Mouse (Mus musculus) lung, embryonic 15.5 days (tissue): Measurements from ENCODE around the gene Mrgprd. TPM values are rescaled to one million over a fixed set of nuclear protein-coding genes. Genes with fewer than 3 reads are reported as not detected.

Experiments
- ATAC-seq: fragments of 200-750 bp; cut with Nextera tagmentation; 2 replicates; pipeline ENCODE4 v1.8.0; 2017; ENCODE audit warnings: moderate number of reproducible peaks, borderline replicate concordance; ENCODE audit not compliant: low FRiP score, low TSS enrichment; ENCODE audit errors: extremely low read depth
- H3K27ac ChIP-seq: fragments of 300-500 bp; sonication (generic); 2 replicates; pipeline ENCODE4 v1.5.1; 2015; ENCODE audit warnings: moderate library complexity, mild to moderate bottlenecking, inconsistent platforms
- H3K27me3 ChIP-seq: fragments of 300-500 bp; sonication (generic); 2 replicates; pipeline ENCODE4 v1.6.1; 2015; ENCODE audit warnings: inconsistent platforms
- H3K36me3 ChIP-seq: fragments of 300-500 bp; sonication (generic); 2 replicates; pipeline ENCODE4 v1.6.1; 2015; ENCODE audit warnings: inconsistent platforms
- H3K4me1 ChIP-seq: fragments of 300-500 bp; sonication (generic); 2 replicates; pipeline ENCODE4 v1.6.1; 2015; ENCODE audit warnings: inconsistent platforms
- H3K4me2 ChIP-seq: fragments of 300-500 bp; sonication (generic); 2 replicates; pipeline ENCODE4 v1.6.1; 2015; ENCODE audit warnings: inconsistent platforms, mild to moderate bottlenecking, moderate library complexity
- H3K4me3 ChIP-seq: fragments of 300-500 bp; sonication (generic); 2 replicates; pipeline ENCODE4 v1.5.1; 2015; ENCODE audit warnings: mild to moderate bottlenecking, inconsistent platforms
- H3K9ac ChIP-seq: fragments of 300-500 bp; sonication (generic); 2 replicates; pipeline ENCODE4 v1.6.1; 2015; ENCODE audit warnings: inconsistent platforms
- H3K9me3 ChIP-seq: fragments of 300-500 bp; sonication (generic); 2 replicates; pipeline ENCODE4 v1.6.1; 2016; ENCODE audit warnings: inconsistent platforms
- WGBS: fragments of 180-500 bp; shearing (Covaris S2); methylation state at CpG from one replicate; pipeline ENCODE4 v1.1.7; 2015; 5-methylcytosine and 5-hydroxymethylcytosine counted together
- polyA plus RNA-seq: library from polyadenylated mRNA; unstranded; fragments of >200 nt; fragmentation: Nextera tagmentation; extraction: Ambion mirVana; gene quantifications from 2 replicates; pipeline ENCODE4 v1.2.1, GENCODE M21; 2015

The Mrgprd gene
- polyA plus RNA-seq, 1 experiment from 2014 or later: not detected

DNA sequence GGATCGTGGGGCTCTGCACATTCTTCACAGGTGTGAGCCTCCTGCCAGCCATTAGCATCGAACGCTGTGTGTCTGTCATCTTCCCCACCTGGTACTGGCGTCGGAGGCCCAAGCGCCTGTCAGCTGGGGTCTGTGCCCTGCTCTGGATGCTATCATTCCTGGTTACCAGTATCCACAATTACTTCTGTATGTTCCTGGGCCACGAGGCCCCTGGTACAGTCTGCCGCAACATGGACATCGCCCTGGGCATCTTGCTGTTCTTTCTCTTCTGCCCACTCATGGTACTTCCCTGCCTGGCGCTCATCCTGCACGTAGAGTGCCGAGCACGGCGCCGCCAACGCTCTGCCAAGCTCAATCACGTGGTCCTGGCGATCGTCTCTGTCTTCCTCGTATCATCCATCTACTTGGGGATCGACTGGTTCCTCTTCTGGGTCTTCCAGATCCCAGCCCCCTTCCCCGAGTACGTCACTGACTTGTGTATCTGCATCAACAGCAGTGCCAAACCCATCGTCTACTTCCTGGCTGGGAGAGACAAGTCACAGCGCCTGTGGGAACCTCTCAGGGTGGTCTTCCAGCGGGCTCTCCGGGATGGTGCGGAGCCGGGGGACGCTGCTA is 6.5 kb upstream of the Mrgprd start:
- 71% methylated on average over 30 of the region's 30 CpGs for WGBS
- H3K27me3 ChIP-seq: no peaks in the 10 kb centered on the region
- H3K9ac ChIP-seq: no peak overlapping the region
- no peak overlapping the region for H3K4me3 ChIP-seq
- H3K4me2 ChIP-seq: no peak overlapping the region
- no peaks in the 10 kb centered on the region for H3K36me3 ChIP-seq
- H3K27ac ChIP-seq: no peak overlapping the region
- H3K4me1 ChIP-seq: peaks cover 4% of the 10 kb centered on the region
- no peak for ATAC-seq
- H3K9me3 ChIP-seq: no peaks in the 10 kb centered on the region

DNA sequence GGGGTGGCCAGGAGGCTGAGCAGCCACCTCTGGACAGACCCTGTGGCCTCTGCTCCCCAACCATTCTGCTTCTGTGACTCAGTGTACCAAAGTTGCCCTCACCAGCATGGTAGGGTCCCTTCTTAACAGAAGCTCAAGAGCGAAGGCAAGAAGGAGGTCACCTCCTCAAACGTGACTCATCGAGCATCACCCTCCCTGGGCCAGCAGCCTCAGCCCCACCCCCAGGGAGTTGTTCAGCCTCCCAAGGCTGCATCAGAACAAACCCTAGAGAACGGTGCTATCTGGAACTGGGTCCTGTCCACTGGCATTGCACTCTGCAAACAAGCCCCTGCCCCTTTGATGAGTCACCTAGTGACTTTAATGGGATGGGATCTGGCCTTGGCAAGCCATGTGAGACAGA is 5.8 kb upstream of the Mrgprd start:
- Histone ChIP-seq H3K36me3 (no peaks in the 10 kb centered on the region), H3K4me3 (no peak overlapping the region), H3K9me3 (no peaks in the 10 kb centered on the region), H3K4me1 (no peaks in the 10 kb centered on the region; the same call in 1 of the 2 replicates), H3K9ac (no peak overlapping the region), H3K27me3 (no peaks in the 10 kb centered on the region), H3K4me2 (no peak overlapping the region), H3K27ac (no peak overlapping the region)
- 60% methylated on average over 4 of the region's 4 CpGs for WGBS
- ATAC-seq: no peak

DNA sequence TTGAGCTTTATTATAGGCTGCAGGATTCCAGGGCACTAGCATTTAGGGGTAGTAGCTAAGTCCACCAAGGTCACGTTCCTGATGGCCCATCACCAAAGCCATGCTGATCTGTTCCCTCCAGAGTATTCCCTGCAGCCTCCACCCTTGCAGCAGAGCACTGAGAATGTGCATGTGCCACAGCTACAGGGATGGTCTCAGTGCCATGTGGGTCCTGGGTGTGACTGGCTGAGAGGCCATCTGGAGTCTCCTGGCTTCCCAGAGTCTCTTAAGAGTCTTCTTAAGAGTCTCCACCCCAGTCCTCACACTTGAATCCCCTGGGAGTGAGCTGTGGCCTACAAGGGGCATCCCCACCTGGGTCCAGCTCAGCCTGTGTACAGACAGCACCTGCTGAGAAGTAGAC is 4.8 kb upstream of the Mrgprd start:
- Histone ChIP-seq H3K27me3 (no peaks in the 10 kb centered on the region), H3K4me2 (no peak overlapping the region), H3K4me3 (no peak overlapping the region), H3K9me3 (no peaks in the 10 kb centered on the region), H3K4me1 (no peaks in the 10 kb centered on the region; the same call in 1 of the 2 replicates), H3K27ac (no peak overlapping the region), H3K9ac (no peak overlapping the region), H3K36me3 (no peaks in the 10 kb centered on the region)
- WGBS: 58% methylated on average over 1 of the region's 1 CpGs
- peak; percentile 19; the same call in 1 of the 2 replicates for ATAC-seq

DNA sequence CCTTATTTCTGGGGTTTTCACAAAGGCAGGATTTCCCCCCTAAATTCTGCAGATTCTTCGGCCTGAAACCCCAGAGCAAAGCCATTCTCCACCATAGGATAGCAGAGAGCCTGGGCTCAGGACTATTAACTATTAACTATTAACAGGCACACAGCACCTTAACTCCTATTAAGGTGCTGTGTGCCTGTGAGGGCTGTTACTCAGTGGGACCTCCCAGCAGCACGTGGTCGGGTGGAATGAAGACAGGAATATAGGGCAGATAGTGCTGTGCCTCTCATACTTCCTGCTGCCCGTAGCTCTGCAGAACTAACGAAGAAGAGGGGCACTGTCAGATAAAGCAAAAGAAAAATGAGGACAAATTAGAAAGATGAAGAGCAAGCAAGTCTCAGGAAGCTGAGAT is 4.1 kb upstream of the Mrgprd start:
- H3K36me3 ChIP-seq: no peaks in the 10 kb centered on the region
- H3K4me1 ChIP-seq: no peaks in the 10 kb centered on the region; the same call in 1 of the 2 replicates
- no peak overlapping the region for H3K4me3 ChIP-seq
- no peak for ATAC-seq
- no peaks in the 10 kb centered on the region for H3K9me3 ChIP-seq
- no peak overlapping the region for H3K27ac ChIP-seq
- H3K9ac ChIP-seq: no peak overlapping the region
- no peaks in the 10 kb centered on the region for H3K27me3 ChIP-seq
- no peak overlapping the region for H3K4me2 ChIP-seq
- 46% methylated on average over 5 of the region's 5 CpGs for WGBS

DNA sequence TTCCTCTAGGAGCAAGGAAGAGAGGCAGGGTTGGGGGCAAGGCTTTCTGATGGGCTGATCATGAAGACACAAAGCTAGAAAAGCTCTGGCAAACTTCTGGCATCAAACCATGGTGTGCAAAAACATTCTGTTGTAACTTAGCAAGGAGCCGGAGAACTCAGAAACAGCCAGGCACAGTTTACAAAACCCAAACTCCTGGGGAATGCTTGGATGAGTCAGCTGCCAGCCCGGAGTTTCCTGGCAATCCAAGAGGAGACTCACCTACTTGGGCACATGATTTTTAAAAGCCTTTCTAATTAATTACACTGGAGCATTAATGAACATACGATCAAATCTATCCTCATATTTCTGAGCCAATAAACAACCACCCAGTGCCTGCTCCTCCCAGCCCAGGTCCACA is 2.5 kb upstream of the Mrgprd start:
- Histone ChIP-seq H3K9ac (no peak overlapping the region), H3K4me1 (no peaks in the 10 kb centered on the region; the same call in 1 of the 2 replicates), H3K4me3 (no peak overlapping the region), H3K36me3 (no peaks in the 10 kb centered on the region), H3K27me3 (no peaks in the 10 kb centered on the region), H3K27ac (no peak overlapping the region), H3K4me2 (no peak overlapping the region), H3K9me3 (no peaks in the 10 kb centered on the region)
- 63% methylated on average over 3 of the region's 3 CpGs for WGBS
- no peak for ATAC-seq

DNA sequence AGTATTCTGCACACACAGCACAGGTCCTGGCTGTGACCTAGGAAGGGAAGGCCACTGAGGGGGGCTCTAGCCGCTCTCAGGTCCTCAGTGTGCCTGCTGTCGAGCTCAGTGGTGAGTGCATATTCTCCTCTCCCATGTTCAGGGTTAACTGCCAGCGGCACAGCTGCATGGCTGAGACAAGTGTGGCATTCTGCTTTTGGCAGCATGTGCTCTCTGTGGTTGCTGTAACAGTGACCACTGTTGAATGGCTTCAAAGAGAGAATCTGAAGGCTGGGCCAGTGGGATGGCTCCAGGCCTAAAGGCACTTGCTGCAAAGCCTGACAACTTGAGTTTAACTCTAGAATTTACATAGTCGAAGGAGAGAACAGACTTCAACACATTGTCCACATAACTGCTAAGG is 2.9 kb downstream of the Mrgprd start:
- Histone ChIP-seq H3K27me3 (no peaks in the 10 kb centered on the region), H3K4me2 (no peak overlapping the region), H3K4me3 (no peak overlapping the region), H3K36me3 (no peaks in the 10 kb centered on the region), H3K9me3 (no peaks in the 10 kb centered on the region), H3K4me1 (no peaks in the 10 kb centered on the region), H3K9ac (no peak overlapping the region), H3K27ac (no peak overlapping the region)
- WGBS: 52% methylated on average over 4 of the region's 4 CpGs
- no peak for ATAC-seq

DNA sequence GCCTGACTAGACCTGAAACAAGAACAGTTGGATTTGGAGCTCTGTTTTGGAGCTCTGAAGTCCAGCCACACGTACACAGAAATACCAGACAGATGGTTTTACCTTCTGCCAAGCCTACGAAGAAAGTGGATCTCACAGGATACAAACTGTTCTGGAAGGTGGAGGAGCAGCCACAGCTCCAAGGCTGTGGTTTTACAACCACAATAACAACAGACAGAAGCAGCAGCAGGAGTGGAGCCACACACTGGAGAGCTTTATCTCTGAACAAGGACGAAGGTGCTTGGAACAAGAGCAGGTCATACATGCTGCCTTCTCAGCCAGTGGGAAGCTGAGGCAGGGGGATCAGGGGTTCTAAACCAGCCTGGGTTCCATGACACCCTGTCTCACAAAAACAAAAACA is 4.8 kb downstream of the Mrgprd start:
- Histone ChIP-seq H3K27me3 (no peaks in the 10 kb centered on the region), H3K36me3 (no peaks in the 10 kb centered on the region), H3K4me1 (no peaks in the 10 kb centered on the region), H3K9me3 (no peaks in the 10 kb centered on the region), H3K27ac (no peak overlapping the region), H3K4me2 (no peak overlapping the region), H3K9ac (no peak overlapping the region), H3K4me3 (no peak overlapping the region)
- WGBS: 69% methylated on average over 3 of the region's 3 CpGs
- no peak for ATAC-seq

DNA sequence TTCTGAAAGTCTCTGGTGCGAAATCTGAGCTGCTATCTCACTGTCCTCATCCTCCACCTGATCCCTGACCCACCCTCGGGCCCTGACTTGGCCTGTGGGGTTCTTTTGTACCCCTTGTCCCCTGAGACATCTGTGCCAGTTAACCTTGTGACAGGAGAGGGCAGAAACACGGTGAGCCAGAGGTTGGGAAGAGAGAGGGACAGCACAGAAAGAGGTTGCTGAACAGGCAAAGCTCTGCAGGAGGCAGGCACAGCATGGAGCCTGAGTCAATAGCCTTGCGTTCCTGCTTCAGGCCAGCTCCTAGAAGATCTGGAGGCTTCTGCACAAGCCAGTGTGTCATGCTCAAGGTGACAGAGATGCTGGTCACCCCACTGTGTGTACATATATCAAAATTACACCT is 9.0 kb downstream of the Mrgprd start:
- H3K9ac ChIP-seq: no peak overlapping the region

DNA sequence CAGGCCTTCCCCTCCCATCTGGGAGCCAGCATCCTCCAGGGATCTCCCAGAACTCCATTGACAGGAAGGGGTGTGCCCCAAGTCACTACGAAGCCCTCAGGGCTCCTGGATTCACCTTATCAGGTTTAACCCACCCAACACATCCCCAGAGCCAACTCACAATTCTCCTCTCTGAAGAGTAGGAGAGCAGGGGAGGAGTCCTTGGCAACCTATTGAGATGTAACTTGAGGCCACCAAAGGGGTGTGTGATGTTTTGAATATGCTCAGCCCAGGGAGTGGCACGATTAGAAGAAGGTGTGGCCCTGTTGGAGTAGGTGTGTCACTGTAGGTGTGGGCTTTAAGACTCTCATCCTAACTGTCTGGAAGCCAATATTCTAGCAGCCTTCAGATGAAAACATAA is 11.1 kb downstream of the Mrgprd start:
- Histone ChIP-seq H3K9ac (no peak overlapping the region), H3K4me1 (no peaks in the 10 kb centered on the region), H3K36me3 (no peaks in the 10 kb centered on the region), H3K4me3 (no peak overlapping the region), H3K9me3 (no peaks in the 10 kb centered on the region), H3K27ac (no peak overlapping the region), H3K27me3 (no peaks in the 10 kb centered on the region), H3K4me2 (no peak overlapping the region)
- 31% methylated on average over 2 of the region's 2 CpGs for WGBS
- no peak for ATAC-seq

More for the DNA sequence above, 9.0 kb downstream of the Mrgprd start:
- Histone ChIP-seq H3K27me3 (no peaks in the 10 kb centered on the region), H3K36me3 (no peaks in the 10 kb centered on the region), H3K4me1 (no peaks in the 10 kb centered on the region), H3K4me2 (no peak overlapping the region), H3K27ac (no peak overlapping the region), H3K4me3 (no peak overlapping the region), H3K9me3 (no peaks in the 10 kb centered on the region)
- no peak for ATAC-seq
- 25% methylated on average over 4 of the region's 4 CpGs for WGBS

DNA sequence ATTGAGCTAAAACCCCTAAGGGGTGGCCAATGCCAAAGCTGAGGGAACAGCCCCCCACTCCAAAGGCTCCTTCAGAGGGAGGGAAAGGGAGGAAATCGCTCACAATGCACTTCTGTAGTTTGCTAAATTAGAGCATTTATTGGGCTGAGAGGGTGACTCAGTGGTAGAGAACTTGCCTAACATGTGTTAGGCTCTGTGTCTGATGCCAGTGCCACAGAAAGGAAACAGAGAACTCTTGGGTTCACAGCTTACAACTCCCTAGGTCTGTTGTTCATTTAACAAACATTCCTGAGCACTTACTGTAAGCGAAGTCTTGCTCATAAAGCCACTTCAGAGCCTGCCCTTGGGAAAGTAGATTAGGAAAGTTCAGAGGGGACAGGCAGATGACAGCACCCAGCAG is 15.3 kb downstream of the Mrgprd start:
- 52% methylated on average over 2 of the region's 2 CpGs for WGBS
- no peak overlapping the region for H3K4me3 ChIP-seq
- ATAC-seq: no peak
- no peaks in the 10 kb centered on the region for H3K36me3 ChIP-seq
- H3K9me3 ChIP-seq: no peaks in the 10 kb centered on the region
- H3K4me1 ChIP-seq: peaks cover 17% of the 10 kb centered on the region
- no peak overlapping the region for H3K9ac ChIP-seq
- H3K27ac ChIP-seq: no peak overlapping the region
- H3K4me2 ChIP-seq: no peak overlapping the region
- H3K27me3 ChIP-seq: no peaks in the 10 kb centered on the region

DNA sequence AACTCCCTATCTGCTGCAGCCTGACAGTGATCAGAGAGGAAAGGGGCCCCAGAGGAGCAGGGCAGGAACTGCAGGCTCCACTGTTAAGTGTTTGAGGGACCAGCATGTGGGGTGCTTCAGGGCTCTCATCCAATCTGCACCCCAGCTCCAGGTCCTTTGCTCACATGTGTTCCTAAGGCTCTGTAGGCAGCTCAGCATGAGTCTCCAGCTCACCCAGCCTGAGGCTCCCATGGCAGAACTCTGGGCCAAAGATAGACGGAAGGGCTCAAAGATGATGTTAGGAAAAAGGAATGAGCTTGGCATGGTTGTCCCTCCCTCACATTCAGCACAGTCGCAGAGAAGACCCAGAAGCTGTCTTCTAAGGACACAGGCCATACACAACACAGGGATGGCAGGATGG is 16.0 kb downstream of the Mrgprd start:
- Histone ChIP-seq H3K4me3 (no peak overlapping the region), H3K36me3 (no peaks in the 10 kb centered on the region), H3K4me2 (no peak overlapping the region), H3K27ac (no peak overlapping the region), H3K27me3 (no peaks in the 10 kb centered on the region), H3K9ac (no peak overlapping the region), H3K9me3 (no peaks in the 10 kb centered on the region), H3K4me1 (peaks cover 17% of the 10 kb centered on the region)
- ATAC-seq: no peak
- WGBS: 73% methylated on average over 2 of the region's 2 CpGs

DNA sequence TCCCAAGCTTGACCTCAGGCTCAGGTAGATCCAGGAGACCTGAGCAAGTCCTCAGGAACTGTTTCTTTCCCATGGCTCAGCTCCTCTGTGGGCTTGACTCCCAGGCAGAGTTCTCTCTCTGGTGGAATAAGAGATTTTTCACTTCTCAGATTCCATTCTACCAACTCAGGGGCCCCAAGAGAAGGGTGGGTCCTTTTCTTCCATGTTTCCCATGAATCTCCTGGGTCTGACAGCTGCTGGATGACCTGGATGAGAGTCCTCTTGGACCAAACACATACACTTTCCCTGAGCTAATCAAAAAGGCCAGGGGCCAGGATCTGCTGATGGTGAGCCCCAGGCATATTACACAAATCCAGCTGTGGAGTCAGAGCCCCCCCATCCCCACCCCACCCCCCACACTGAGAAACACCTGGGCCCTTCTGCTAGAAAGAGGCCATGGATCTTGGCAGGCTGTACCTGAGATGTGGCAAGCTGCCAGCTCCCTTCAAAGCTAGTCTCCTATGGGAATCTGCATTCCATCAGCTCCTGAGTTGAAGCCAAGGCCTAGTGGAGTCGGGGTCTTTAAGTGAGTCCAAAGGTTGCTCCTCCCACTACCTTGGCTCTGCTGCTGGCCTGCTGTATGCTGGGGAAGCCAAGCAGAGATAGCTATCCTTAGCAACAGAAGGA is 17.9 kb downstream of the Mrgprd start:
- peak; percentile 69; the same call in 1 of the 2 replicates for ATAC-seq

More for the DNA sequence above, 17.9 kb downstream of the Mrgprd start:
- H3K27me3 ChIP-seq: no peaks in the 10 kb centered on the region
- WGBS: 59% methylated on average over 1 of the region's 1 CpGs
- no peaks in the 10 kb centered on the region for H3K36me3 ChIP-seq
- no peaks in the 10 kb centered on the region for H3K9me3 ChIP-seq
- H3K4me1 ChIP-seq: peaks cover 17% of the 10 kb centered on the region
- no peak overlapping the region for H3K4me3 ChIP-seq
- no peak overlapping the region for H3K4me2 ChIP-seq
- peak overlapping the region; percentile 76 for H3K27ac ChIP-seq
- no peak overlapping the region for H3K9ac ChIP-seq
